Comparison of ENCODE assay signal across 9 mouse cellular contexts in genomic region chr6:55511212-55512065, GRCm38 (mm10). TPM values are rescaled to one million over a fixed set of nuclear protein-coding genes. Genes with fewer than 3 reads are reported as not detected.
DNase-seq lines count a peak whose midpoint lies in the region; ATAC-seq and TF ChIP-seq lines count a peak whose summit lies in the region.
"Had no signal": no experiment of that assay in that cellular context is flagged by ENCODE, and none has a peak within 500 bp of the region (broad histone marks: within the 10 kb centered on the region; RNA-seq: fewer than 3 reads in every experiment).

No protein-coding gene starts in this region.

- no peaks in the 10 kb centered on the region for H3K27me3 ChIP-seq in forebrain, postnatal 0 days (ENCODE audit: insufficient read depth, low read length)
- no peaks in the 10 kb centered on the region for H3K27me3 ChIP-seq in liver, embryonic 13.5 days
- no peaks in the 10 kb centered on the region for H3K27me3 ChIP-seq in neural tube, embryonic 14.5 days (ENCODE audit: control insufficient read depth, insufficient read depth, low read length)
- H3K27me3 ChIP-seq: embryonic facial prominence, embryonic 12.5 days had no signal

- no peaks in the 10 kb centered on the region for H3K36me3 ChIP-seq in forebrain, postnatal 0 days (ENCODE audit: insufficient read depth)
- H3K36me3 ChIP-seq in liver, embryonic 13.5 days: no peaks in the 10 kb centered on the region
- H3K36me3 ChIP-seq in neural tube, embryonic 14.5 days (ENCODE audit: control insufficient read depth, insufficient read depth, low read length): no peaks in the 10 kb centered on the region
- H3K36me3 ChIP-seq: embryonic facial prominence, embryonic 12.5 days had no signal

- no peak overlapping the region for H3K27ac ChIP-seq in forebrain, postnatal 0 days (ENCODE audit: low read depth, low read length)
- H3K27ac ChIP-seq in liver, embryonic 13.5 days: no peak overlapping the region
- no peak overlapping the region for H3K27ac ChIP-seq in neural tube, embryonic 14.5 days (ENCODE audit: low read depth, low read length)
- H3K27ac ChIP-seq: embryonic facial prominence, embryonic 12.5 days had no signal

- peak; percentile 82 for TF ChIP-seq CTCF in forebrain, postnatal 0 days (IDR thresholded peaks at IDR 0.05; ENCODE audit: low read depth)

- peaks cover 4% of the 10 kb centered on the region; the same call in 1 of the 2 replicates for H3K9me3 ChIP-seq in forebrain, postnatal 0 days (ENCODE audit: low read length)
- no peaks in the 10 kb centered on the region for H3K9me3 ChIP-seq in liver, embryonic 13.5 days (replicated peaks)
- H3K9me3 ChIP-seq in neural tube, embryonic 14.5 days (ENCODE audit: control insufficient read depth, low read length): no peaks in the 10 kb centered on the region
- H3K9me3 ChIP-seq: embryonic facial prominence, embryonic 12.5 days had no signal

- no peaks in the 10 kb centered on the region for H3K4me1 ChIP-seq in forebrain, postnatal 0 days (ENCODE audit: insufficient read depth)
- peaks cover 5% of the 10 kb centered on the region; the same call in 1 of the 2 replicates for H3K4me1 ChIP-seq in liver, embryonic 13.5 days (replicated peaks)
- H3K4me1 ChIP-seq in neural tube, embryonic 14.5 days (ENCODE audit: control insufficient read depth, insufficient read depth, low read length): peaks cover 3% of the 10 kb centered on the region; the same call in 1 of the 2 replicates
- H3K4me1 ChIP-seq: embryonic facial prominence, embryonic 12.5 days had no signal

- WGBS in forebrain, postnatal 0 days: 38% methylated on average over 12 of the region's 12 CpGs
- WGBS in liver, embryonic 13.5 days (ENCODE audit: insufficient replicate concordance): 22% methylated on average over 12 of the region's 12 CpGs
- 38% methylated on average over 12 of the region's 12 CpGs for whole genome bisulfite sequencing in neural tube, embryonic 14.5 days

- H3K4me3 ChIP-seq in forebrain, postnatal 0 days (ENCODE audit: low read depth, low read length): no peak overlapping the region
- no peak overlapping the region for H3K4me3 ChIP-seq in liver, embryonic 13.5 days (replicated peaks)
- no peak overlapping the region for H3K4me3 ChIP-seq in neural tube, embryonic 14.5 days (ENCODE audit: low read depth, low read length)
- H3K4me3 ChIP-seq: embryonic facial prominence, embryonic 12.5 days had no signal

- peak overlapping the region; percentile 11; the same call in 1 of the 2 replicates for H3K4me2 ChIP-seq in forebrain, postnatal 0 days (ENCODE audit: low read depth)
- H3K4me2 ChIP-seq in liver, embryonic 13.5 days: no peak overlapping the region
- H3K4me2 ChIP-seq in neural tube, embryonic 14.5 days (ENCODE audit: low read depth, low read length): no peak overlapping the region
- H3K4me2 ChIP-seq: embryonic facial prominence, embryonic 12.5 days had no signal

- H3K9ac ChIP-seq in forebrain, postnatal 0 days: no peak overlapping the region
- no peak overlapping the region for H3K9ac ChIP-seq in liver, embryonic 13.5 days
- H3K9ac ChIP-seq in neural tube, embryonic 14.5 days (replicated peaks; ENCODE audit: low read depth, low read length): no peak overlapping the region
- H3K9ac ChIP-seq: embryonic facial prominence, embryonic 12.5 days had no signal

- intact Hi-C loops in heart, postnatal 25 days (cut with DNase I): loop anchor here (1.0 to 5.0 kb wide), 2 partner anchors 119 to 279 kb away; no protein-coding TSS in a partner anchor

- peak; percentile 68 for DNase-seq in Muller cell, postnatal 12 days (ENCODE audit: inconsistent ontology term)
- DNase-seq in cerebellum, adult 18-20 months: peak; percentile 72 to 80
- peak; percentile 94 for DNase-seq in forebrain, postnatal 0 days
- DNase-seq in heart, postnatal 25 days (ENCODE audit: low spot score): peak; percentile 47
- peak; percentile 88 to 89 for DNase-seq in kidney, postnatal 4 days
- no peak for DNase-seq in liver, embryonic 13.5 days
- DNase-seq in thymus, postnatal 14 days: peak; percentile 39

- peak; percentile 95 for ATAC-seq in forebrain, postnatal 0 days
- ATAC-seq in liver, embryonic 13.5 days (ENCODE audit: low read depth): peak; percentile 39; the same call in 1 of the 2 replicates
- ATAC-seq in neural tube, embryonic 14.5 days (ENCODE audit: low read depth): peak; percentile 88; the same call in 1 of the 2 replicates

RNA-seq across cellular contexts. Expression of gene Adcyap1r1, which starts 59.7 kb away (rescaled TPM):
- 91.8 and 120 TPM in 2 replicates for total RNA-seq in forebrain, postnatal 0 days (2014; rRNA removed)
- 30.3 and 43.4 TPM in 2 replicates for polyA plus RNA-seq in forebrain, postnatal 0 days (2015; fragmentation: Nextera tagmentation; extraction: Ambion mirVana)
- 1 to 10 TPM; 5.1 to 5.4 TPM for total RNA-seq in heart, postnatal 25 days (2021)
- 0.12 and 0.15 TPM in 2 replicates for polyA plus RNA-seq in liver, embryonic 13.5 days (2015; fragmentation: Nextera tagmentation; extraction: Ambion mirVana)
- polyA plus RNA-seq in neural tube, embryonic 14.5 days (2014; fragmentation: Nextera tagmentation; extraction: Ambion mirVana): 70.7 and 79.3 TPM in 2 replicates

Comparison
In these comparisons a context has a peak if more than half of its experiments do, and no peak if none do; other contexts are left out.
1. ATAC-seq: peak in every context shown above with its lines; median percentile 95 in forebrain, postnatal 0 days; 88 in neural tube, embryonic 14.5 days; 39 in liver, embryonic 13.5 days.
2. RNA of gene Adcyap1r1, which starts 59.7 kb away (polyA plus RNA-seq): 70.7 to 79.3 TPM in neural tube, embryonic 14.5 days and 30.3 to 43.4 TPM in forebrain, postnatal 0 days; 0.12 to 0.15 TPM in liver, embryonic 13.5 days; every median in the first group is over 10 times any median in the second.